Mouse (Mus musculus): ENCODE data around the gene Actg1. TPM values are rescaled to one million over a fixed set of nuclear protein-coding genes. Genes with fewer than 3 reads are reported as not detected.

The Actg1 gene
- polyA plus RNA-seq, 1 experiment, result 7,516 TPM

GRCm38 (mm10) chr11:120378031-120378610 is 29.8 kb upstream of the Actg1 start:
- peaks cover 20% of the 10 kb centered on the region for H3K79me2 ChIP-seq (ENCODE audit: control insufficient read depth, insufficient read depth)
- H3K4me3 ChIP-seq (ENCODE audit: insufficient read depth, poor library complexity, severe bottlenecking), result peak overlapping the region; percentile 69
- peaks cover 62% of the 10 kb centered on the region for H3K36me3 ChIP-seq (ENCODE audit: control insufficient read depth, insufficient read depth)
- H3K79me3 ChIP-seq (ENCODE audit: low read depth), result peaks cover 4% of the 10 kb centered on the region
- peak overlapping the region; percentile 76 for H3ac ChIP-seq (ENCODE audit: control insufficient read depth, insufficient read length, low read depth)
- H3K27me3 ChIP-seq (ENCODE audit: control insufficient read depth, insufficient read depth, insufficient read length), result no peaks in the 10 kb centered on the region
- no peak for TF ChIP-seq MYOG (IDR thresholded peaks at IDR 0.05; ENCODE audit: control insufficient read depth, extremely low read depth, insufficient read length)
- no peak for TF ChIP-seq CEBPB (IDR thresholded peaks at IDR 0.05; ENCODE audit: low read depth)
- no peak for TF ChIP-seq CTCF (IDR thresholded peaks at IDR 0.05; ENCODE audit: control insufficient read depth, insufficient read depth, insufficient read length)
- no peak for TF ChIP-seq FOSL1 (IDR thresholded peaks at IDR 0.05; ENCODE audit: insufficient read depth, low read length, poor library complexity, severe bottlenecking)
- TF ChIP-seq MAX (IDR thresholded peaks at IDR 0.05), result no peak
- no peak for TF ChIP-seq MYOD1 (IDR thresholded peaks at IDR 0.05; ENCODE audit: control insufficient read depth, insufficient read length, low read depth)
- no peak for TF ChIP-seq USF1 (IDR thresholded peaks at IDR 0.05; ENCODE audit: low read depth)

- no peaks in the 10 kb centered on the region for H3K27me3 ChIP-seq (ENCODE audit: control insufficient read depth, insufficient read depth, insufficient read length)
- H3K79me3 ChIP-seq (ENCODE audit: low read depth), result peaks cover 4% of the 10 kb centered on the region
- H3ac ChIP-seq (ENCODE audit: control insufficient read depth, insufficient read length, low read depth), result peak overlapping the region; percentile 53
- TF ChIP-seq USF1 (IDR thresholded peaks at IDR 0.05; ENCODE audit: low read depth), result no peak
- TF ChIP-seq MYOG (IDR thresholded peaks at IDR 0.05; ENCODE audit: control insufficient read depth, extremely low read depth, insufficient read length), result no peak
- no peak for TF ChIP-seq FOSL1 (IDR thresholded peaks at IDR 0.05; ENCODE audit: insufficient read depth, low read length, poor library complexity, severe bottlenecking)
- TF ChIP-seq CEBPB (IDR thresholded peaks at IDR 0.05; ENCODE audit: low read depth), result no peak
- no peak for TF ChIP-seq MYOD1 (IDR thresholded peaks at IDR 0.05; ENCODE audit: control insufficient read depth, insufficient read length, low read depth)
- no peak for TF ChIP-seq MAX (IDR thresholded peaks at IDR 0.05)
- TF ChIP-seq CTCF (IDR thresholded peaks at IDR 0.05; ENCODE audit: control insufficient read depth, insufficient read depth, insufficient read length), result no peak
- no peak overlapping the region for H3K4me3 ChIP-seq (ENCODE audit: insufficient read depth, poor library complexity, severe bottlenecking)
- peaks cover 20% of the 10 kb centered on the region for H3K79me2 ChIP-seq (ENCODE audit: control insufficient read depth, insufficient read depth)
- peaks cover 58% of the 10 kb centered on the region for H3K36me3 ChIP-seq (ENCODE audit: control insufficient read depth, insufficient read depth)
Observed at GRCm38 (mm10) chr11:120377337-120377736, 29.0 kb upstream of the Actg1 start.

DNA sequence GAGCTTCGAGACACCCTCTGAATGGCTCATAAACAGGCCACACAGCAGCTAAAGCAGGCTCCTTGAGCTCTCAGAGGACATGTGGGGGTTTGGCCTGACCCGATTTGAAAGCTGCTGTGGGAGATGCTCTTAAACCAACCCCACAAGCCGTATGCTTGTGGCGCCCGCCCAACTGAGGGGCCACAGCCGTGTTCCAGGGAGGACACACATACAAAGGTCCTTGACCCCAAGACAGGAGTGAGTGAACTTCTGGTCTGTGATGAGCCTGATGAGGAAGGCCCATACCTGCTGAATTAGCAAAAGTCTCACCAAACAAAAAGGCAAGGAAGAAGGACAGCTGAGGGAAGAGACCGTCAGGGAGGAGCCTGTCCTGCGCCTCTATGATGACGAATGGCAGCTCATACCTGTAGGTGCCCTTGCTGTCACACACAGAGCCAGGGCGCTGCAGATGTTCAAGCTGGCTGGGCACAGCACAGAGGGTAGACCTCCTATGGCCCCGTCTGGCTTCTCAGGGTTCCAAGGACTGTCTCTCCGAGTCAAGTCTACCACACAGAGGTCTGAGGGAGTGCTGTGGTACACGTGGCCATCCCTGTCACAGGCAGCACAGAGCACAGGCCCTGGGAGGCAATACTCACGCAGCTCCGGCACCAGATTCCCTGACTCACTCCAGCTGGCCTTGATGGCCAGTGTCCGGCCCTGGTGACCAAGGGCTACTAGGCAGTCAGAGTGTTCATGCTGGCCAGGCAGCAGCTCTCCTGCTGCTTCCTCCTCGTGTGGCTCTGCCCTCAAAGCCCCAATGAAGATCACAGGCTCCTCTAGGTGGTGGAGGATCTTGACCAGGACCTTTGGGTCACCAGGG is 28.2 kb upstream of the Actg1 start:
- no peak overlapping the region for H3K4me3 ChIP-seq (ENCODE audit: insufficient read depth, poor library complexity, severe bottlenecking)
- no peaks in the 10 kb centered on the region for H3K27me3 ChIP-seq (ENCODE audit: control insufficient read depth, insufficient read depth, insufficient read length)
- TF ChIP-seq MYOG (IDR thresholded peaks at IDR 0.05; ENCODE audit: control insufficient read depth, extremely low read depth, insufficient read length), result no peak
- TF ChIP-seq MYOD1 (IDR thresholded peaks at IDR 0.05; ENCODE audit: control insufficient read depth, insufficient read length, low read depth), result no peak
- no peak for TF ChIP-seq MAX (IDR thresholded peaks at IDR 0.05)
- no peak for TF ChIP-seq FOSL1 (IDR thresholded peaks at IDR 0.05; ENCODE audit: insufficient read depth, low read length, poor library complexity, severe bottlenecking)
- no peak for TF ChIP-seq CTCF (IDR thresholded peaks at IDR 0.05; ENCODE audit: control insufficient read depth, insufficient read depth, insufficient read length)
- peaks cover 4% of the 10 kb centered on the region for H3K79me3 ChIP-seq (ENCODE audit: low read depth)
- H3ac ChIP-seq (ENCODE audit: control insufficient read depth, insufficient read length, low read depth), result peak overlapping the region; percentile 14
- peaks cover 20% of the 10 kb centered on the region for H3K79me2 ChIP-seq (ENCODE audit: control insufficient read depth, insufficient read depth)
- peaks cover 57% of the 10 kb centered on the region for H3K36me3 ChIP-seq (ENCODE audit: control insufficient read depth, insufficient read depth)

DNA sequence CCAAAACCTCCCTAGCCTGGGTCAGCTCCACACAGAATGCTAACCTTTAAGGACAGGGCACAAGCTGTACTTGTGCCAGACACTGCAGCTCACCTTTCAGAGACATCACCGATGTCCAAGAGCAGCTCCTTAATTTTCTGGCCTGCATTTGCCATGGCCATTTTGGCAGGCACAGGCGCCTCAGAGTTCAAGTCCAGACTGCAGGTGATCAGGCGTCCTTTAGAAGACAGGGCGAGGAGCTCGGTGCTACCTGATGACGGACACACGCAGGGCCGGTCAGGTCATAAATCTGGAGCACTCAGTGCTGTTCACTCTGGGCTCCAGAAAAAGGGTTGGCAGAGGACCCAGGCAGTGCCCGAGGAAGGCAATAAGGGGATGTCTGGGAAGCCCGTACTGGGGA is 27.0 kb upstream of the Actg1 start:
- Histone ChIP-seq H3ac (ENCODE audit: control insufficient read depth, insufficient read length, low read depth) (no peak overlapping the region), H3K79me3 (ENCODE audit: low read depth) (peaks cover 4% of the 10 kb centered on the region), H3K4me3 (ENCODE audit: insufficient read depth, poor library complexity, severe bottlenecking) (no peak overlapping the region), H3K79me2 (ENCODE audit: control insufficient read depth, insufficient read depth) (peaks cover 20% of the 10 kb centered on the region), H3K27me3 (ENCODE audit: control insufficient read depth, insufficient read depth, insufficient read length) (no peaks in the 10 kb centered on the region), H3K36me3 (ENCODE audit: control insufficient read depth, insufficient read depth) (peaks cover 45% of the 10 kb centered on the region)
- no peak for TF ChIP-seq USF1 (IDR thresholded peaks at IDR 0.05; ENCODE audit: low read depth)
- no peak for TF ChIP-seq MYOD1 (IDR thresholded peaks at IDR 0.05; ENCODE audit: control insufficient read depth, insufficient read length, low read depth)
- no peak for TF ChIP-seq MAX (IDR thresholded peaks at IDR 0.05)
- TF ChIP-seq CEBPB (IDR thresholded peaks at IDR 0.05; ENCODE audit: low read depth), result no peak
- no peak for TF ChIP-seq FOSL1 (IDR thresholded peaks at IDR 0.05; ENCODE audit: insufficient read depth, low read length, poor library complexity, severe bottlenecking)
- TF ChIP-seq CTCF (IDR thresholded peaks at IDR 0.05; ENCODE audit: control insufficient read depth, insufficient read depth, insufficient read length), result no peak
- TF ChIP-seq MYOG (IDR thresholded peaks at IDR 0.05; ENCODE audit: control insufficient read depth, extremely low read depth, insufficient read length), result no peak

GRCm38 (mm10) chr11:120373820-120374586 is 25.7 kb upstream of the Actg1 start:
- H3ac ChIP-seq (ENCODE audit: control insufficient read depth, insufficient read length, low read depth), result no peak overlapping the region
- TF ChIP-seq USF1 (IDR thresholded peaks at IDR 0.05; ENCODE audit: low read depth) (no peak), MYOG (IDR thresholded peaks at IDR 0.05; ENCODE audit: control insufficient read depth, extremely low read depth, insufficient read length) (no peak), CEBPB (IDR thresholded peaks at IDR 0.05; ENCODE audit: low read depth) (no peak), MAX (IDR thresholded peaks at IDR 0.05) (no peak)
- H3K36me3 ChIP-seq (ENCODE audit: control insufficient read depth, insufficient read depth), result peaks cover 44% of the 10 kb centered on the region
- H3K4me3 ChIP-seq (ENCODE audit: insufficient read depth, poor library complexity, severe bottlenecking), result no peak overlapping the region
- H3K79me2 ChIP-seq (ENCODE audit: control insufficient read depth, insufficient read depth), result peaks cover 20% of the 10 kb centered on the region
- no peaks in the 10 kb centered on the region for H3K27me3 ChIP-seq (ENCODE audit: control insufficient read depth, insufficient read depth, insufficient read length)
- H3K79me3 ChIP-seq (ENCODE audit: low read depth), result peaks cover 4% of the 10 kb centered on the region
